Comparison of ENCODE assay signal across 8 mouse cellular contexts in genomic region chr10:108333642-108334041, GRCm38 (mm10). TPM values are rescaled to one million over a fixed set of nuclear protein-coding genes. Genes with fewer than 3 reads are reported as not detected.
DNase-seq lines count a peak whose midpoint lies in the region; ATAC-seq and TF ChIP-seq lines count a peak whose summit lies in the region.

No protein-coding gene starts in this region.

- no peak for TF ChIP-seq CTCF in heart, adult 2 months (IDR thresholded peaks at IDR 0.05)

- H3K4me1 ChIP-seq in heart, adult 2 months (ENCODE audit: control insufficient read depth, insufficient read depth, low read length) = peaks cover 2% of the 10 kb centered on the region
- H3K4me1 ChIP-seq in hindbrain, embryonic 16.5 days (ENCODE audit: control insufficient read depth, insufficient read depth, low read depth, low read length) = peaks cover 3% of the 10 kb centered on the region; the same call in 1 of the 2 replicates
- peaks cover 38% of the 10 kb centered on the region for H3K4me1 ChIP-seq in midbrain, embryonic 10.5 days

- no peak overlapping the region for H3K4me3 ChIP-seq in heart, adult 2 months
- peak overlapping the region; percentile 87 for H3K4me3 ChIP-seq in hindbrain, embryonic 16.5 days (ENCODE audit: low read length)
- H3K4me3 ChIP-seq in midbrain, embryonic 10.5 days = peak overlapping the region; percentile 92

- no peak for DNase-seq in heart, adult 2 months
- no peak for DNase-seq in heart, adult 11 months
- peak; percentile 46 for DNase-seq in c-Kit-positive CD71-positive TER-119-negative erythroid progenitor cells, embryonic 14.5 days (ENCODE audit: low read depth)
- DNase-seq in midbrain, embryonic 10.5 days (ENCODE audit: low spot score) = peak; percentile 16
- no peak for DNase-seq in spleen, adult 12 weeks (ENCODE audit: low spot score)
- DNase-seq in adrenal gland, postnatal 25 days = no peak
- DNase-seq in thymus, postnatal 14 days = no peak

- no peaks in the 10 kb centered on the region for H3K36me3 ChIP-seq in heart, adult 2 months (ENCODE audit: control insufficient read depth, insufficient read depth, low read length)
- H3K36me3 ChIP-seq in hindbrain, embryonic 16.5 days (ENCODE audit: control insufficient read depth, insufficient read depth, low read length) = no peaks in the 10 kb centered on the region
- peaks cover 12% of the 10 kb centered on the region; the same call in 1 of the 2 replicates for H3K36me3 ChIP-seq in midbrain, embryonic 10.5 days

- intact Hi-C loops in heart, adult 2 months (cut with DNase I) = loop anchor here (2.0 kb wide), 1 partner anchor 113 kb away; no protein-coding TSS in a partner anchor

- no peaks in the 10 kb centered on the region for H3K79me2 ChIP-seq in heart, adult 2 months (replicated peaks; ENCODE audit: control insufficient read depth, insufficient read depth, low read length)

- H3K9me3 ChIP-seq in hindbrain, embryonic 16.5 days (ENCODE audit: control insufficient read depth, low read length) = no peaks in the 10 kb centered on the region
- no peaks in the 10 kb centered on the region for H3K9me3 ChIP-seq in midbrain, embryonic 10.5 days (replicated peaks)

- WGBS in heart, adult 2 months = 13% methylated on average over 12 of the region's 12 CpGs
- 3% methylated on average over 12 of the region's 12 CpGs for WGBS in hindbrain, embryonic 16.5 days
- WGBS in midbrain, embryonic 10.5 days = 6% methylated on average over 12 of the region's 12 CpGs

- peak overlapping the region; percentile 44 for H3K9ac ChIP-seq in heart, adult 2 months (ENCODE audit: low read depth, low read length)
- H3K9ac ChIP-seq in hindbrain, embryonic 16.5 days (ENCODE audit: low read depth, low read length) = no peak overlapping the region

- TF ChIP-seq POLR2A in heart, adult 2 months (IDR thresholded peaks at IDR 0.05; ENCODE audit: insufficient read depth, low read depth, low read length) = no peak

- peak overlapping the region; percentile 99 for H3K4me2 ChIP-seq in hindbrain, embryonic 16.5 days (ENCODE audit: low read length)

- ATAC-seq in hindbrain, embryonic 16.5 days = no peak

- H3K27me3 ChIP-seq in heart, adult 2 months (ENCODE audit: control insufficient read depth, insufficient read depth, low read length) = no peaks in the 10 kb centered on the region
- peaks cover 5% of the 10 kb centered on the region for H3K27me3 ChIP-seq in hindbrain, embryonic 16.5 days (replicated peaks; ENCODE audit: control insufficient read depth, insufficient read depth, low read length)
- peaks cover 25% of the 10 kb centered on the region for H3K27me3 ChIP-seq in midbrain, embryonic 10.5 days (ENCODE audit: low read depth, poor library complexity, severe bottlenecking)

- no peak for TF ChIP-seq EP300 in heart, adult 2 months (IDR thresholded peaks at IDR 0.05; ENCODE audit: insufficient read depth, low read depth, low read length)

- H3K27ac ChIP-seq in heart, adult 2 months = no peak overlapping the region
- H3K27ac ChIP-seq in hindbrain, embryonic 16.5 days (ENCODE audit: low read depth, low read length) = no peak overlapping the region
- H3K27ac ChIP-seq in midbrain, embryonic 10.5 days (replicated peaks) = peak overlapping the region; percentile 90; the same call in 1 of the 2 replicates

RNA-seq across cellular contexts. Expression of gene Pawr, which starts 1.7 kb away (rescaled TPM):
- 1 to 10 TPM; 2.5 to 3.5 TPM for total RNA-seq in heart, adult 2 months (2021)
- polyA plus RNA-seq in heart, adult 2 months (2012; rRNA removed) = 1.1 and 2.0 TPM in 2 replicates
- 2.3 and 2.8 TPM in 2 replicates for polyA plus RNA-seq in hindbrain, embryonic 16.5 days (2015; fragmentation: Nextera tagmentation; extraction: Ambion mirVana)
- polyA plus RNA-seq in midbrain, embryonic 10.5 days (2016; fragmentation: Nextera tagmentation; extraction: Ambion mirVana) = 9.6 and 12.6 TPM in 2 replicates
- 11.7 and 12.3 TPM in 2 replicates for total RNA-seq in adrenal gland, postnatal 25 days (2021)

Comparison
In these comparisons a context has a peak if more than half of its experiments do, and no peak if none do; other contexts are left out.
1. DNase-seq: peak in c-Kit-positive CD71-positive TER-119-negative erythroid progenitor cells, embryonic 14.5 days (single experiment) and midbrain, embryonic 10.5 days (single experiment); none in heart, adult 2 months (0 of 2), heart, adult 11 months (single experiment), spleen, adult 12 weeks (single experiment), adrenal gland, postnatal 25 days (single experiment) and thymus, postnatal 14 days (single experiment).